Mouse (Mus musculus) neural tube, embryonic 14.5 days (tissue): ENCODE measurements at regions not wholly inside any gene's neighbourhood (a gene's known extent, or its start where the extent isn't known, plus 50 kb on each side); places are given as distances from the start of the nearest gene placed in this dataset.

Source experiments
- ATAC-seq: fragments of 200-750 bp; cut with Nextera tagmentation; 2 replicates; pipeline ENCODE4 v1.8.0; 2017; ENCODE audit warnings: low read depth, mild to moderate bottlenecking, moderate TSS enrichment, moderate library complexity
- H3K27ac ChIP-seq: fragments of 300-500 bp; sonication (generic); 2 replicates; pipeline ENCODE4 v1.5.1; 2014; ENCODE audit warnings: low read depth, mild to moderate bottlenecking, control low read depth, low read length, moderate library complexity, mixed read lengths
- H3K27me3 ChIP-seq: fragments of 300-500 bp; sonication (generic); 2 replicates; pipeline ENCODE4 v1.6.1; 2014; ENCODE audit warnings: low read length; ENCODE audit not compliant: control insufficient read depth, insufficient read depth
- H3K36me3 ChIP-seq: fragments of 300-500 bp; sonication (generic); 2 replicates; pipeline ENCODE4 v1.6.1; 2014; ENCODE audit warnings: low read length, mixed read lengths; ENCODE audit not compliant: control insufficient read depth, insufficient read depth
- H3K4me1 ChIP-seq: fragments of 300-500 bp; sonication (generic); 2 replicates; pipeline ENCODE4 v1.6.1; 2014; ENCODE audit warnings: low read length; ENCODE audit not compliant: control insufficient read depth, insufficient read depth
- H3K4me2 ChIP-seq: fragments of 300-500 bp; sonication (generic); 2 replicates; pipeline ENCODE4 v1.6.1; 2014; ENCODE audit warnings: mild to moderate bottlenecking, low read depth, low read length, control low read depth
- H3K4me3 ChIP-seq: fragments of 300-500 bp; sonication (generic); 2 replicates; pipeline ENCODE4 v1.5.1; 2014; ENCODE audit warnings: low read depth, low read length, control low read depth, mixed read lengths
- H3K9ac ChIP-seq: fragments of 300-500 bp; sonication (generic); replicated peaks from 2 replicates; pipeline ENCODE4 v1.6.1; 2014; ENCODE audit warnings: low read depth, mild to moderate bottlenecking, control low read depth, low read length, mixed read lengths
- H3K9me3 ChIP-seq: fragments of 300-500 bp; sonication (generic); 2 replicates; pipeline ENCODE4 v1.6.1; 2016; ENCODE audit warnings: low read length; ENCODE audit not compliant: control insufficient read depth
- WGBS: fragments of 180-500 bp; shearing (Covaris S2); extraction: QIAGEN DNeasy Blood & Tissue Kit; methylation state at CpG from one replicate; pipeline ENCODE4 v1.1.7; 2014; 5-methylcytosine and 5-hydroxymethylcytosine counted together

DNA sequence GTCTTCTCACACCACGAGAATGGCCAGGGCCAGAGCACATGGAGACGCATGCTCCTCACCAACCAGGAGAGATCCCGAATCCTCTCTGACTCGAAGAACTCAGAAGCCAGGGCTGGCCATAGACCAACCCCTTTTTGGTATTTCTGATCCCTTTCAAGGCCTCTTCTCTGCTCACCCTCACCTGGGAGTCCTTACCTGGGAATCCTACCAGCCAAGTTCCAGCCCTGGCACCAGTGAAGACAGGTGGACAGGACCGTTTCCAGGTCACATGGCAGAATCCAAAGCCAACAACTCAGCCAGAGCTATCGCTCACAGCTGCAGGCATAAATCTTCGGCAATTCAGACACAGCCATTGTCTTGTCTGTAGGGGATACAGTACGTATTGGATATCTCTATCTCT is 626.2 kb upstream of the Fam19a5 start:
- Histone ChIP-seq H3K9ac (no peak overlapping the region), H3K4me3 (no peak overlapping the region), H3K9me3 (no peaks in the 10 kb centered on the region), H3K27me3 (no peaks in the 10 kb centered on the region), H3K4me2 (no peak overlapping the region), H3K36me3 (no peaks in the 10 kb centered on the region), H3K27ac (no peak overlapping the region), H3K4me1 (peaks cover 8% of the 10 kb centered on the region)
- ATAC-seq, result no peak
- 89% methylated on average over 8 of the region's 8 CpGs for WGBS

DNA sequence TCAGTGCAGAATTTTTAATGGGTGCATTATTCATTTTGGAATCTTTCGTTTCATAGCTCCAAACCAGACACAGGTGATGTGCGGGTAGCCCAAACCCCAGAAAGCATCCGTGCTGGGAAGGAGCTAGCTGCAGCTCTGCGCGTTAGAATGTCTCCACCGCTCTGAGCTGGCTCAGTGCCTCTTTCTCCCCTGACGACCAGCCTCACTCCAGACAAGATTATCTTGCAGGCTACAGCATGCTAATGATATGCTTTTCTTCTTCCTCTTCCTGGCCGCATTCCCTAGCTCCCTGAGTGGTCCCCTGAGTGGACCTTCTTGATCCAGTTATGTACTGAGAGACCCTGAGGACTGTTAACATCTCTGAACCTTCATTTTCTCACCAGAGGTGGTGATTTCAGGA is 624.4 kb upstream of the Fam19a5 start:
- H3K4me2 ChIP-seq, result no peak overlapping the region
- H3K36me3 ChIP-seq, result no peaks in the 10 kb centered on the region
- H3K9me3 ChIP-seq, result no peaks in the 10 kb centered on the region
- H3K9ac ChIP-seq, result no peak overlapping the region
- no peak overlapping the region for H3K4me3 ChIP-seq
- ATAC-seq, result no peak
- no peaks in the 10 kb centered on the region for H3K27me3 ChIP-seq
- H3K4me1 ChIP-seq, result peaks cover 8% of the 10 kb centered on the region
- WGBS, result 31% methylated on average over 8 of the region's 8 CpGs
- no peak overlapping the region; the same call in 1 of the 2 replicates for H3K27ac ChIP-seq

DNA sequence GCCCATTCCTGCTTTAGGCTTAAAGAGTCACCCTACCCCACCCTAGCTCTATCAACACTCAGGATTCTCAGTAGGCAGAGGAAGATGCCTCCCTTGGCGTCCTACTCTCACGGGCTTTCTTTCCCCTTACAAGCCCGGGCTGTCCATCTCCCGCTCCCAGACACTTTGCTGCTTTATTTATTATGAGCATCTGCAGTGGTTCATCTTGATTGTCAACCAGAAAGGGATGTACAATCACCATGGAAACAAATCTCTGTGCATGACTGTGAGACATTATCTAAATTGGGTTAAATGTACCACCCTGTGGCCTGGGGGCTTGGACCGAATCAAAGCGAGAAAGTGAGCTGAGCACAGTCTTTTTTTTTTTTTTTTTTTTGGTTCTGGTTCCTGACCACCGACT is 623.9 kb upstream of the Fam19a5 start:
- ATAC-seq, result no peak
- 7% methylated on average over 7 of the region's 7 CpGs for WGBS
- H3K27me3 ChIP-seq, result no peaks in the 10 kb centered on the region
- H3K9me3 ChIP-seq, result no peaks in the 10 kb centered on the region
- H3K36me3 ChIP-seq, result no peaks in the 10 kb centered on the region
- no peak overlapping the region for H3K4me2 ChIP-seq
- no peak overlapping the region for H3K9ac ChIP-seq
- H3K4me1 ChIP-seq, result peaks cover 8% of the 10 kb centered on the region
- no peak overlapping the region; the same call in 1 of the 2 replicates for H3K27ac ChIP-seq
- no peak overlapping the region for H3K4me3 ChIP-seq

DNA sequence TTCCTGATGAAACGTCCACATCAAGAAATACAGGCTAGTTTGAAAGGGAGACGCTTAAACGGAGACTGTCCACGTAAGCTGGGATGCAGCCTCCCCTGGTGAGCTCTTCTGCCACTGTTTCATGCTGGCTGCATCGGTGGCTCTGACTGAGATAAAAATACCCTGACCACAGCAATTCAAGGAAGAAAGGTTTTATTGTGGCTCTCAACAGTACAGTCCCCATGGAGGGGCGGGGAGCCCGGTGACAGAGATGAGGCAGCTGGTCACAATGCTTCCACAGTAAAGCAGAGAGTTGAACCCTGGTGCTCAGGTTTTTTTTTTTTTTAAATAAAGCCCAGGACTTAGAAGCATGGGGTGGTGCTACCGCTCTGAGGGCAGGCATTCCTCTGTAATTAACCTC is 622.7 kb upstream of the Fam19a5 start:
- H3K27me3 ChIP-seq, result no peaks in the 10 kb centered on the region
- peaks cover 8% of the 10 kb centered on the region for H3K4me1 ChIP-seq
- no peak for ATAC-seq
- no peak overlapping the region for H3K4me3 ChIP-seq
- H3K9me3 ChIP-seq, result no peaks in the 10 kb centered on the region
- no peak overlapping the region for H3K27ac ChIP-seq
- H3K4me2 ChIP-seq, result no peak overlapping the region
- no peaks in the 10 kb centered on the region for H3K36me3 ChIP-seq
- 3% methylated on average over 8 of the region's 8 CpGs for WGBS
- no peak overlapping the region for H3K9ac ChIP-seq

DNA sequence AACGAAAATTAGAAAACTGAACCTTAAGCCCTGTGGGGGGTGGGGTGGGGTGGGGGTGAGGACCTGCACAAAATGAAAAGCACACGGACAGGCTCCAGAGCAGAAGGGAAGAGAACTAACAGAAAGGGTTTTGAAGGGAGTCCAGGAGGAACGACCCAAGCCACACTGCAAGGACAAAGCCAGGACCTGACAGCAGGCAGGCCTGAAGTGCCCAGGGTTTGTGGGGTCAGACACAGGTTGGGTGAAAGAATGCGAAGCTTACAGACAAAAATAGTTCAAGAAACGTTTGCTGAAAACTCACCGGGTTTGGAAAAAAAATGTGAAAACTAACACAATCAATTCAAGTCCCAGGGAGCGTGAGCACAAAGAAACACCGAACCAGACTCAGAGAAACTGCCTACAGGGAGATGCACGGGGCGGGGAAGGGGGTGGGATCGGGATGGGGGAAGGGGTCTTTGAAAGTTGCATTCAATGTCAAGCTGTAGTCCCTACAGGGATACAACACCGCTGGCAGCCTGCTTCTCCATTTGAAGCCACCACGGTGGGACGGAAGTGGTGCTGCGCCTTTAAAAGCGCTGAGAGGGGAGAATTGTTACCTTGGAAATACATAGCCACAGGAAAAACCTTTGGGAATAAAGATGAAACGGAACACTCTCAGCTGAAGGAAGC is 618.9 kb upstream of the Fam19a5 start:
- H3K9me3 ChIP-seq, result no peaks in the 10 kb centered on the region
- ATAC-seq, result no peak
- peak overlapping the region; percentile 21; the same call in 1 of the 2 replicates for H3K4me2 ChIP-seq
- H3K27me3 ChIP-seq, result no peaks in the 10 kb centered on the region
- H3K4me1 ChIP-seq, result peaks cover 1% of the 10 kb centered on the region
- no peak overlapping the region; the same call in 1 of the 2 replicates for H3K9ac ChIP-seq
- H3K4me3 ChIP-seq, result no peak overlapping the region
- H3K36me3 ChIP-seq, result no peaks in the 10 kb centered on the region
- no peak overlapping the region for H3K27ac ChIP-seq
- WGBS, result 12% methylated on average over 17 of the region's 17 CpGs

DNA sequence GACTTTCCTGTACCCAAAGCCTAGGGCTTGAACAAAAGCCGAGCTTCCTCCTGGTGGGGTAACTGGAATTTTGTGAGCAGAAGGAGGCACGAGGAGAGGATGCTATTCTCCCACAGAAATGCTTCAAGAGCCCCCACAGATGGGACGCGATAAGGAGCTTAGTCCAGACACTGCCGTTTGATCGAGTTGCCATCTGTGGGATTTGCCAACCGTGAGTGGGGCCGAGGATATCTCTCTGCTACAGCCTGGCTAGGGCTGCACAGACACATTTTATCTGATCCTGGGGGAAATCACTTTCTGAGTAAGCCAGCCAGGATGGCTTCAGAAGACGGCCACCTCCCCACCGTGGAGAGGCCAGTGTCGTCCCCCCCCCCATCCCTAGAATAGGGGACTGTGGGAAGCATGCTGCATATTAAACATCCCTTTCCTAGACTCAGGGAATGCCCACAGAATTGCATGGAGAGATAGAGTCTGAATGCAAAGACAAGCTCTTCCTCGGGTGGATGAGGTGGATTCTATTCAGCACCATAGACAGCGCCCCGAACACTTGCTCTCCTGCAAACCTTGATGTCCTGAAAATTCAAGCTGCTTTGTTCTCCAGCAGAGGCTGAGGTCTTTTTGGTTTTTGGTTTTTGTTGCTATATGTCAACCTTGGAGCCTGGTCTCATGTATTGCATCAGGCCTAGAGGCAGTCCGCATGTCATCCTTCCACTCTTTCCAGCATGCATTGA is 611.6 kb upstream of the Fam19a5 start:
- no peak for ATAC-seq

DNA sequence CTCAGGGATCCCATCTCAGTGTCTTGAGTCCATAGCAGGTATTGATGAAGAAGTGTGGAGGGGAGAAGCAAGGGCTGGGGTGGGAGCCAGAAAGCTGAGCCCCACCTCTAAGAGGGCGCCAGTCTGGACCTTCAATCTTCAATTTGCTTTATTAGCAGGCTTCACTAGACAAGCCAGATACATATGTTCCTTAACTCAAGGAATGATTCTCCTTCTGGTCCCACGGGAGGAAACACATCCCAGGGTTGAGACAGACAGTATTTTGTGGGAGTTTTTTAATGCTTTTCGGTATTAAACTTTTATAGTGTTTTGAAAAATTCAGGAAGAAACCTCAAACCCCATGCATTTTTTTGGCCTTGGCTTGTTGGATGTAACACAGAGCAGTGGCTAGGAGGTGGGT is 606.7 kb upstream of the Fam19a5 start:
- Histone ChIP-seq H3K27ac (no peak overlapping the region), H3K9me3 (no peaks in the 10 kb centered on the region), H3K27me3 (no peaks in the 10 kb centered on the region), H3K4me1 (no peaks in the 10 kb centered on the region), H3K4me2 (no peak overlapping the region), H3K9ac (no peak overlapping the region), H3K4me3 (no peak overlapping the region), H3K36me3 (no peaks in the 10 kb centered on the region)
- whole genome bisulfite sequencing, result 85% methylated on average over 3 of the region's 3 CpGs
- no peak for ATAC-seq

More for the DNA sequence above, 611.6 kb upstream of the Fam19a5 start:
- Histone ChIP-seq H3K9me3 (no peaks in the 10 kb centered on the region), H3K27me3 (no peaks in the 10 kb centered on the region), H3K4me1 (no peaks in the 10 kb centered on the region), H3K36me3 (no peaks in the 10 kb centered on the region), H3K4me3 (no peak overlapping the region), H3K9ac (no peak overlapping the region), H3K27ac (no peak overlapping the region), H3K4me2 (no peak overlapping the region)
- WGBS, result 58% methylated on average over 15 of the region's 15 CpGs

DNA sequence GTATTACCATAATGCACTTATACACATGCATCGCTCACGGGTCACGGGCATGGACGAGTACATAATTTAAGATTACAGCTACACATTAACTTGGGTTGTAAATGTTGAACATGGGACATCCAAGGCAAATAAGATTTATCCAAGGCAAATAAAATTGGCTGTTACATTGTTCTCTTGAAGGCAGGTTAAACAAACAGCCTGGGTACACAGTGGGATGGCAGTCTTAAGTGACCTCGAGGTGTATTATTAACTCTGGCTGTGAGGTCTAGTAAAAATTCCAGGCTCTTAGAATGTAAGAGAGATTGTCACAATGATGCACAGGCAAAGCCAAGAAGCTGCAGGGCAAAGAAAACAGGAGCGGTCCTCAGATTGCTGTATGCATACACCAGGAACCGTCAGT is 599.6 kb upstream of the Fam19a5 start:
- no peaks in the 10 kb centered on the region for H3K27me3 ChIP-seq
- ATAC-seq, result no peak
- no peak overlapping the region for H3K27ac ChIP-seq
- no peak overlapping the region for H3K4me3 ChIP-seq
- H3K9me3 ChIP-seq, result no peaks in the 10 kb centered on the region
- WGBS, result 60% methylated on average over 7 of the region's 7 CpGs
- H3K9ac ChIP-seq, result no peak overlapping the region
- H3K4me1 ChIP-seq, result no peaks in the 10 kb centered on the region
- H3K4me2 ChIP-seq, result no peak overlapping the region
- H3K36me3 ChIP-seq, result no peaks in the 10 kb centered on the region

DNA sequence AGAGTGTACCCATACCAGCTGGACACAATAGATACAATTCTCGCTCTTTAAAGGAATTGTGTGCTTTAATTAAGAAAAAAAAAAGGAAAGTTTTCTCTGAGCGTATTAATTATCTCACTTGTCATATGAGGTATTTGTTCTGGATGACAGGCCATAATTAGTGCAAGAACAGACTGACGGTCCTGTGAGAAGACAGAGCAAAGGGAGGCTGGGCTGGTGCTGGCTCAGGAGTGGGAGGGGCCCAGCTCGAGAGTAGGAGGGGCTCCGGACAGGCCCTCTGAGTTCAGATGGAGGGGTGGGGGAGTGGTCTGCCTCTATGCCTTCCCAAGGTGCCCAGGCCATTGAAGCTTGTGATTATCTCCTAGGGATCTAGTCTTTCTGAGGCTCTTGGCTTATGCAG is 591.5 kb upstream of the Fam19a5 start:
- H3K27ac ChIP-seq, result no peak overlapping the region
- no peak for ATAC-seq

More for the DNA sequence above, 591.5 kb upstream of the Fam19a5 start:
- 59% methylated on average over 5 of the region's 5 CpGs for WGBS
- Histone ChIP-seq H3K4me2 (no peak overlapping the region), H3K4me3 (no peak overlapping the region), H3K4me1 (peaks cover 2% of the 10 kb centered on the region; the same call in 1 of the 2 replicates), H3K27me3 (no peaks in the 10 kb centered on the region), H3K36me3 (no peaks in the 10 kb centered on the region), H3K9ac (no peak overlapping the region), H3K9me3 (no peaks in the 10 kb centered on the region)
